Mouse (Mus musculus) CH12F3 (cell line): ENCODE measurements at regions not wholly inside any gene's neighbourhood (a gene's known extent, or its start where the extent isn't known, plus 50 kb on each side); places are given as distances from the start of the nearest gene placed in this dataset.

ENCODE experiments used
- in situ Hi-C: fragments of 300-500 bp; cut with MboI; formaldehyde crosslinking; loops from 2 replicates; pipeline ENCODE4 v1.14.3; 2020; ENCODE audit warnings: low sequenced_read_pairs

GRCm38 (mm10) chr1:71775865-71776501 lies 123.0 kb upstream of the Fn1 start:
- in situ Hi-C loops: no loop called here

GRCm38 (mm10) chr1:71772526-71772925 lies 119.5 kb upstream of the Fn1 start:
- in situ Hi-C loops: no loop called here

DNA sequence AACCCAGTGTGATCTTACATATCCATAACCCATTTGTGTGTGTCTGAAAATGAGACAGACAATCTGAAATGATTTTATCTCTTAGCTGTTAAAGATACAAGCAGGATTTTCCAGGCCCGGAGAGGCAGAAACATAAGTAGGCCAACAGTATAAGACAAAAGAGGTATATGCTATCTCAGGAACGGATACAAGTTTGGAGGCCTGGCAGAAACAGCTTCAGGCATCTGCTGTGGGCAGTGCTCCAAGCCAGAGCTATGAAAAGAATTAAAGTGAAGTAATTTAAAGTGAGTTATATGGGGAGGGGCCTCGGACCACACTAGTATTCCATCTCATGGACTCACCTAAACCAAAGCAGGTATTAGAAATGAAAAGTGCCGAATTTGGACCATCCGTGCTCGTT lies 118.8 kb upstream of the Fn1 start:
- in situ Hi-C loops: no loop called here

GRCm38 (mm10) chr1:71769595-71769994 lies 116.6 kb upstream of the Fn1 start:
- in situ Hi-C loops: no loop called here

- in situ Hi-C loops: no loop called here
Measured at GRCm38 (mm10) chr1:71767705-71768104, 114.7 kb upstream of the Fn1 start.

GRCm38 (mm10) chr1:71767076-71767475 lies 114.1 kb upstream of the Fn1 start:
- in situ Hi-C loops: no loop called here

GRCm38 (mm10) chr1:71764951-71765350 lies 112.0 kb upstream of the Fn1 start:
- in situ Hi-C loops: no loop called here

GRCm38 (mm10) chr1:71763530-71763929 lies 110.5 kb upstream of the Fn1 start:
- in situ Hi-C loops: no loop called here

DNA sequence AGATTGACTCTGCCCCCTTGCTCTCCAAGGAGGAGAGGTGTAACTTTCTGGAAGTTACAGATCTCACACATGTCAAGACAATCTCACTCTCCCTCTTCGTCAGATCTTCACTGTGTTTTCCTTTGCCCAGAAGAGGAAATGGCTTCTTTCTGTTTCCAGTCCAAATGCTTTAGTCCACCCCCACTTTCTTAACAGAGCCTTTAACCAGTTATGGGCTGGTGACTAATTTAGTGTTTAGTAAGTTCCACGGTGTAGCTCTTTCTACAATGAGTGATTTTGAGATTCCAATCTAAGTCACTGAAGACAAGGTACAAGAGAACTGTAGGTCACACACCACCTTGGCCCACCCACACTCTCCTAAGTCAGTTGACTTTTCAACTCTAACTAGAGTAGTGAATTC lies 107.3 kb upstream of the Fn1 start:
- in situ Hi-C loops: no loop called here

GRCm38 (mm10) chr1:71757236-71757635 lies 104.2 kb upstream of the Fn1 start:
- in situ Hi-C loops: no loop called here

GRCm38 (mm10) chr1:71756159-71756558 lies 103.2 kb upstream of the Fn1 start:
- in situ Hi-C loops: no loop called here

DNA sequence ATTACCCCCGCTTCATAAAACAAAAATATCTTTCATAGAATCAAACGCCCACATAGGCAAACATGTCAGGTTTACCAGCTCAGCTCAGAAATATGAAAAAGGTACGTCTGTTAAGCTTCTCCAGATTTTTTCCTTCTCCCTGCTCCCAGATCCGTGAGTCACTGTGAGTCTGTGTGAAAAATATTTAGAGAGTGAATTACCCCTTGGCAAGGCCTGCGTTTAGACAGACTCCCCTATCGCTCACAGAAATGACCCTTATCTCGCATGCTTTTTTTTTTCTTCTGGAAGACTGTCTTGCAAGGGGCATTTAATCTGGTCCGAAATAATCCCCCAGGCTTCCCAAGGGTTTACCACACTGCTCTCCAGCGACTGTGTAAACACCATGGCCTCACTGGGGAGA lies 102.4 kb upstream of the Fn1 start:
- in situ Hi-C loops: no loop called here

DNA sequence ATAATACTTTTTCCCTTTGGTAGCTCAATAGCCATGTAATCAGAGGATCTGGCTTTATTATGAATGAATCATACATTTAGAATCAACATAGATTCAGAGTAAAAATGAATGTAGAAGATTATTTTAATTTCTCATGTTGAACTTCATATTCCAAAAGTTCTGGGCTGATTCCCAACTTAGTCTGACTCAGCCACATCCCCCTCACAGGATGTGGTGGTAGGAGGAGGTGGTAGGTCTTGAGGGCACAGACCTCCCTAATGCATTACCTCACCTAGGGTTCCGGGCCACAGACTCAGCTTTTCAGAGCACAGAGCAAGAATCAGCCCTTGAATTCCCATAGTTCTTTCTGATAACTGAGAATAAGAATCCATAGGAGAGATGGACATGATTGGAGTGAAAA lies 99.4 kb upstream of the Fn1 start:
- in situ Hi-C loops: no loop called here

DNA sequence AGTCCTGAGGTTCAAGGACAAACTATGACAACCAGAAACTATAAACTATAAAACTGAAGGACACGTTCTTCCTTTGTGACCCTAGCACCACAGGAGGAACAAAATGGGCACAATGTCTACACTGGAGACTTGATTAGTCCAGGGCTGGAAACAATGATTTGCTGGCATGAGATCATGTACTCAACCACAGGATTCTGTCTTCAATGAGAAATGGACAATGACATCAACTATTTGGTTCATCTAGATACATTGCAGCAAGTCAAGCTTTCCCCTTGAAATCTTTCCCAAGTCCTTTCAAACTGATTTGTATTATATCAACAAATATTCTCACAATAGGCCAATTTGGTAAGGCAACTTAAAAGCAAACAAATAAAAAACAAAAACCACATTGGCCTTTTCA lies 98.6 kb upstream of the Fn1 start:
- in situ Hi-C loops: no loop called here

DNA sequence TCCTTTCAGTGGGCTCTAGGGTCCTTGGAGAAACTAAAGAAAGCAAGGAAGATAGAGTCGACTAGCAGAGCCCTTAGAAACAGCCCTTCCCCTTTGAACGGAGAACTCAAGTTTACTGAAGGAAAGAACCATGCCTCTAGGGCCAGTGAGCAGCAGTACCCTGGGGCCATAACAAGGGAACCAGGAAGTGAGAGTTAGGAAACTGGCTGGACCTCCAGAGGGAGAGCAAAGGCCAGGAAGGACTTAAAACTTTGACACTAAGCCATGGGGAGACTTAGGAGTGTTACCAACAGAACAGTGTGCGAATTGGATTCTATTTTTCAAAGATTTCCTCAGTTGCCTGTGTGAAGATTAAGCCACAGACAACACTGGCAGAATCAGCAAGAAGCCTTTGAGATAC lies 82.6 kb upstream of the Fn1 start:
- in situ Hi-C loops: no loop called here

DNA sequence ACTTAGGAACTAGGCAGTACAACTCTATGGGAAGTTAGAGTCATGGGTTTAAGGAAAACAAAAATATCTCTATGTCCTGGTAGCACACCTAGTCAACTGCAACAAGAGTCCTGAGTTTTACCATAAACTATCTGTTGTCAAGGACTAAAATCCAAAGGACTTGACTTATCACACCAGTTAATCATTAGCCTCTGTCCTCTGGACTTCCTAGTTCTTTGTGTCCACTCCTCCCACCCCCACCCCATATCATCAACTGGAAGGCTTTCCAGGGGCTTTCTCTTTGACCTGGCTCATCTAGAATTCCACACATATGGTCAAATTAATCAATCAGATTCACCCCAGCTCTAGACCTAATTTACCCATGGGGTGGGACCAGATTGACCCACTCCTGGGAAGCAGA lies 78.6 kb upstream of the Fn1 start:
- in situ Hi-C loops: no loop called here

GRCm38 (mm10) chr1:71731011-71731410 lies 78.0 kb upstream of the Fn1 start:
- in situ Hi-C loops: no loop called here

- in situ Hi-C loops: no loop called here
Measured at GRCm38 (mm10) chr1:71728852-71729347, 75.9 kb upstream of the Fn1 start.

GRCm38 (mm10) chr1:71723816-71724215 lies 70.8 kb upstream of the Fn1 start:
- in situ Hi-C loops: no loop called here

DNA sequence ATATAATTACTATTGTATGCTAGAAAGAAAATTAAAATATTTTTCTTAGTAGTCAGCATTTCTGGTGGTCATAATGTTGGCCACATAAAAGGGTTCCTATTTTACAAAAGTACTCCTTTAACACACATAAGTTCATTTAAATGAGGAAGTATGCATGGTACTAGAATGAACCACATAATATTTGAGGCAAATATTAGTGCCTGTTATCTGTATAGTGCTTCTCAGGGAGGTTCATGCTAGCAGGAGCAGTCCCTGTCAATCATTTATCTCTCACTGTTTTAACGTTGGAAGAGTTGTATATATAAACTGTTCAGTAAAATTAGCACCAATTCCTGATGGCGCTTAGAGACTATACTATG lies 70.0 kb upstream of the Fn1 start:
- in situ Hi-C loops: no loop called here

- in situ Hi-C loops: no loop called here
Measured at GRCm38 (mm10) chr1:71722211-71723038, 69.4 kb upstream of the Fn1 start.
